Mouse (Mus musculus): ENCODE measurements around the gene Senp7.
"Not testable (repeated sequence)": the region's sequence is repeated elsewhere in the genome, so short reads cannot be mapped to it uniquely, and the experiment has no call there.

Senp7 gene

DNA sequence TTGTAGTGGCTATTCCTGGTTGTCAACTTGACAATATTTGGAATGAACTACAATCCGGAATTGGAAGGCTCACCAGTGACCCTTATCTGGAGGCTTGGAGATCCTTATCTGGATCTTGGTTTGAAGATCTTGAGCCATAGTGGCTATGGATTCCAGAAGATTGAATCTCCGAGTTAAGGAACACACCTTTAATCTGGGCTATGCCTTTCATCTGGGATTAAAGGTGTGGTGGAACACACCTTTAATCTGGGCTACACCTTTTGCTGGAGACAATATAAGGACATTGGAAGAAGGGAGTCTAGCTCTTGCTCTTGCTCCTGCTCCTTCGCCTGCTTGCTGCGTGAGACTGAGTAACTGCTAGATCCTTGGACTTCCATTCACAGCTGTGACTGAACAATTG is at the start of gene Senp7:
TSS of gene Senp7 (plus strand) at position 301 of the 400 bp plus-strand sequence.
- DNase-seq = not testable (repeated sequence)

DNA sequence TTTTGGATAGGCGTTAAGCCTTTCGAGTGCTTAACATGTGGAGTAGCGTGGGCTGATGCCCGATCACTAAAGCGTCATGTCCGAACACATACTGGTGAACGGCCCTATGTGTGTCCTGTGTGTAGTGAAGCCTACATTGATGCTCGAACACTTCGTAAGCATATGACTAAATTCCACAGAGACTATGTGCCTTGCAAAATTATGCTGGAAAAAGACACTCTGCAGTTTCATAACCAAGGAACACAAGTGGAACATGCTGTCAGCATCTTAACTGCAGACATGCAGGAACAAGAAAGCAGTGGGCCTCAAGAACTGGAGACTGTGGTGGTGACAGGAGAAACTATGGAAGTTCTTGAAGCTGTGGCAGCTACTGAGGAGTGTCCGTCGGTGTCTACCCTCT is 41.3 kb upstream of the Senp7 start:
- no peak for DNase-seq

DNA sequence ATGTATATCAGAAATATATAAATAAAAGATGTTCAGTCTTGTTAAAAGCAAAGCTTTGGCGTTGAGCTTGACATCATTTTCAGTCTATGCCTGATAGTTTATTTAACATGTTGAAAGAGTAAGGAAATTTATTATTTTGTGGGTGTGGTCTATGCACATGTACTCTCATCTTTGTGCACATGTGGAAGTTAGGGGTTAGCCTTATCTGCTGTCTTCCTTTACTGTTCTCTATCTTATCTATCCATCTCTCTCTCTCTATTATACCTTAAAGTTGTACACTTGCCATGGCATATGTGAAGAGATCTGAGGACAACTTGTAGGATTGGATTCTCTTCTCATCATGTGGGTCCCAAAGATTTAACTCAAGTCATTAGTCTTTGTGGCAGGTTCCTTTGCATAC is 39.3 kb upstream of the Senp7 start:
- DNase-seq = no peak

- no peak for DNase-seq
Measured at GRCm38 (mm10) chr16:56012789-56013743, 35.1 kb upstream of the Senp7 start.

GRCm38 (mm10) chr16:56014076-56014475 is 34.1 kb upstream of the Senp7 start:
- no peak for DNase-seq

- no peak for DNase-seq
Measured at GRCm38 (mm10) chr16:56019660-56020059, 28.5 kb upstream of the Senp7 start.

GRCm38 (mm10) chr16:56027854-56028629 is 20.1 kb upstream of the Senp7 start:
- no peak for DNase-seq

DNA sequence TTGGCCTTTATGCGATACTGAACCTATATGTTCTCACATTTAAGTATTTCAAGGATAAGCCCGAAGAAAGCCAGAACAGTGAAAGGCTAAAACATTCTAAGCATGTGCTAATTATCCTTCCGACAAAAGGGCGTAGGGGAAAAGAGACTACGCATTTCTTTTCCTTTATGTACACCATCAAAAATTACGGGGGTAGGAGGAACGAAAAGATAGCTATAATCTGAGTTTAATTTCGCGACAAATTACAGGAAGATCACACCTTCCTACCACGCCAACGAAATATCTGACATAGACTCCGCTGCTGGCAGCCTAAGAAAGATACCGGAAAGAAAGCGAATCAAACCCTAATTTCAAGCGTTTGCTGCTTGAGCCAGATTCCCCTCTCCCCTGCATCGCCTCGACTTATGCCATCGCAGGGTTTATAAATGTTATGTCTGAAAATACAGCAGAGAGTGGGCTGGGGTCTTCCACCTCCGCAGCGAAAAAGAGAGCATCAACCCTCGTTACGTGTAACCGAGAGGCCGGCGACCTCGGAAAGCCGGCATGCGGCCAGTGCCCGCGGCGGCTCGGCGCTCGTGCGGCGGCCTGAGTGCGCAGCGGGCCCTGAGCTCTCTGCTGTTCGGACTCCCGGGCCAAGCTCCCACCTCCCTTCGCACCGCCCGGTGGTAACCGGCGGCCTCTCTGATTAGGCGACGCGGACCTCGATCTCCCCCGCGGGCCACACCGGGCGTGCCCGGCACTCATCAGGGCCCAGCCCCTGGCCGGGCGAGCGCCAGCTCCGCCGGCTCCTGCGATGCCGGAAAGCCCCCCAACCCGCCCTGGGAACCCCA is 19.2 kb upstream of the Senp7 start:
- peak in 1 of 2 experiments; percentile 71 for DNase-seq

DNA sequence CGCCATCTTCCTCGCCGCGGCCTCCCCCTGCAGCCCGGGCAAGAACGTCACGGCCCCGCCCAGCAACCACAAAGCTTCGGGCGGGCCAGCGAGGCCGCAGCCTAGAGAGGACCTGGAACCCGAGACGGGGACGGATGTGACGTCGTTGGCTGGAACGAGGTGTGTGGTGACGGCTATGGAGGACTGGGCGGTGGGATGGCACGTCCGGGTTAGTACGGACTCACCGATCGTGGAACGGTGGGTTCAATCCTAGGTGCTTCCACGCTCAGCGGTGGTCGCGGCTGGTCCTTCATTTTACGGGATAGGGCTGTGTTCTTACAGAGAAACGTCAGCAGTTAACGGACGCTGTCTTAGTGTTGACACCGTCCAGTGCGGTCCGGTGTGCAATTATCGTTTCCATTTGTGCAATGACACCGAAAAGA is 18.5 kb upstream of the Senp7 start, which contains the start of gene Pcnp:
TSS of gene Pcnp (minus strand) at position 79 of the 422 bp plus-strand sequence.
- peak; percentile 98 to 99 for DNase-seq

DNA sequence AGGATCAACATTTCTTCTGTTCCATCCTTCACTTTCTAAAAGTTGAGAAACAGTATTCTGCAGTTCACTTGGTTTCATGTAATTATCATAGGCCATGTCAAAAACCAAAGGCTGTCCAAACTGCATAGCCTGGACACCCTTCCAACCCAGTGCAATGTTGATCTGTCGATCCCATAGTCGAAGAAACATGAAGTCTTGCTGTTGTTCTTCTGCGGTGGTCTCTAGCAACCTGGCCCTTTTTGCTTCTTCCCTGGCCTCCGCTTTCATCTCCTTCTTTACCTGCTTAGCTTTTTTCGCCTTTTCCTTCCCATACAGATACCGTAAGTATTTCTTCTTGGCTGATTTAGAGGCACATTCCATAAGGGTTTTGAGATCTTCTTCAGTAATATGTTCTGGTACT is 13.6 kb upstream of the Senp7 start:
- DNase-seq = no peak

- DNase-seq = no peak
Measured at GRCm38 (mm10) chr16:56036501-56036900, 11.6 kb upstream of the Senp7 start.

DNA sequence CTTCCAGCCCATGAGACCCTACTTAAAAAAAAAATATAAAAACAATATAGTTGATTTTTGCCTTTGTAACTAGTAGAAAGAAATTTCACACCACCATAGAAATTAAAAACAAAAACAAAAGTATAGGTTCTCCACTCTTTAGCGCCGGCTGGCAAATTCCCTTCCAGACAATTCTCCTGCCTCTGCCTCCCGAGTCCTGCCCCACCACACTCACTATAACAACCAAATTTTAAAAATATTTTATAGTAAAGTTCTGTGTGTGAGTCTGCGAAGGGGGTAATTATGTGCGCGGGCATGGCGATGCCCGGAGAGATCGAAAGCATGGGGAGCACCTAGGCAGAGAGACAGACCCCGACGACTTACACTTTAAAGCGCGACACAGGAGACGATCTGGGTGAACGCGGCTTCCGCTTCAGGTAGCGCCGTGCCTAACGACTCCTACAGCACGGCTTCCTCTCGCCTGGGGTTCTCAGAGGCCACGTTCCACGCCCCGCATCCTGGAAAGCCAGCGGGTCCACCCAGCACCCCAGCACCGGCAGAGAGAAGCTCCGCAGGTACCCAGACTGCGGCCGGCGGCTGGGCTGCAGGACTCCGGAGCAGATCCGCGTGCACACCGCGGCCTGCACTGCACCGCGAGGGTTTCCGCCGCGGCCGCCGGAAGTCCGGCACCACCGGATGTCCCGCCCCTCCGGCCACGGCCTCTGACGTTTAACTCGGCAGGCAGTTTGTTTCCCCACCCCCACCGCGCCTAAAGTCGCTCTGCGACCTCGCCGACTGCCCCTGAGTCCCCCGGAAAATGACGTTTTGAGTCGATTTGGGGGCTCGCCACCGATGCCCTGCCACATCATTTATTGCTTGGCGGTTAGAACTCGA is 10.8 kb upstream of the Senp7 start, which contains the start of gene Trmt10c:
TSS of gene Trmt10c (minus strand) at position 682 of the 873 bp plus-strand sequence.
- peak; percentile 97 to 98 for DNase-seq

- no peak for DNase-seq
Measured at GRCm38 (mm10) chr16:56038090-56038489, 10.0 kb upstream of the Senp7 start.

GRCm38 (mm10) chr16:56055911-56056310 is 7.8 kb downstream of the Senp7 start:
- DNase-seq = no peak

DNA sequence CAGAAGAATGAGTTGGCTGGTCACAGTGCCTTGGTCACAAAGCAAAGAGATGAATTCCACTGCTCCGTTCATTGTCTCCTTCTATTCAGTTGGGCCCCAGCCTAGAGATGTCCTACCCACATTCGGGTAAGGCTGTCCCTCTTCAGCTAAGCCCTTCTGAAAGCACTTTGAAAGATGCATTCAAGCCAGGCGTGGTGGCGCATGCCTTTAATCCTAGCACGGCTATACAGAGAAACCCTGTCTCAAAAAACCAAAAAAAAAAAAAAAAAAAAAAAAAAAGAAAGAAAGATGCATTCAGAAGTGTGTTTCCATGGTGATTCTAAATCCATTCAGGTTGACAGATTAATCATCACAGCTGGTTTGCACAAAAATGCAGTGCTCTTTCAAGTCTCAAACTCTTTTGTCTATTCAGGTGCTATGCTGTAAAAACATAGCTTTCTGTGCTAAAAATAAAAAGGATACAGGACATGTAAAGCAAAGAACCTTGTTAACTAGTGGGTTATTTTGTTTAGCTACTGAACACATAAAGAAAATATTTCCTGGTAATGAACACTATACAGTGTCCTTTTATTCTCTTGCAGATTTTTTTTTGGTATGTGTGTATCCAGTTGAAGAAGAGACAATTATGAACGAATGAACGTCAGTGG is 8.9 kb downstream of the Senp7 start:
- DNase-seq = no peak

- DNase-seq = no peak
Measured at GRCm38 (mm10) chr16:56058151-56058550, 10.0 kb downstream of the Senp7 start.

GRCm38 (mm10) chr16:56061995-56062594 is 14.0 kb downstream of the Senp7 start:
- no peak for DNase-seq

GRCm38 (mm10) chr16:56062981-56063380 is 14.8 kb downstream of the Senp7 start:
- no peak for DNase-seq

GRCm38 (mm10) chr16:56064334-56064990 is 16.3 kb downstream of the Senp7 start:
- DNase-seq = peak; percentile 66 to 72

DNA sequence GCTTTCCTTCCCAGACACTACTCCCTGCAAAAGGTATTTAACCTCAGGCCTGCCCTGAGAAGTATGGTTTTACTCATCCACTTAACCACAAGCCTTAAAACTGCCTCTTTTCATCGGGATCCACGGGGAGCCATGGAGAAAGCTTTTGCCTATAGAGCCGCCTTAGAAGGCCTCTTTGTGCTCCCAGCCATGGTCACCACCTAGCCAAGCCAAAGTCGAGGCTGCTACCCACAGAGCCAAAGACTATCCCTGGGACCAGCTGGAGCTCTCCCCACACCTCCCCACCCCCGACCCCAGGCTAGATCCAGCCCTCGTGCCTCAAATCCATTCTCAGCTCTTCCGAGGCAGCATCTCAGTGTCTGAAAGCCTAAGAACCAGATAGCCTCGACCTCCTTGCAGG is 18.0 kb downstream of the Senp7 start:
- no peak for DNase-seq
